20 mouse cellular contexts compared by ENCODE assay signal in genomic region chr11:70666687-70667086, GRCm38 (mm10). TPM values are rescaled to one million over a fixed set of nuclear protein-coding genes. Genes with fewer than 3 reads are reported as not detected.
A peak's percentile ranks its signal among the peaks of the same experiment; 100 is the strongest.
DNase-seq lines count a peak whose midpoint lies in the region; ATAC-seq and TF ChIP-seq lines count a peak whose summit lies in the region.
"Had no signal": no experiment of that assay in that cellular context is flagged by ENCODE, and none has a peak within 500 bp of the region (broad histone marks: within the 10 kb centered on the region; RNA-seq: fewer than 3 reads in every experiment).

No protein-coding gene starts in this region.

- H3K4me3 ChIP-seq in cerebellum, adult 2 months (replicated peaks; ENCODE audit: insufficient read depth, low read depth, low read length), result no peak overlapping the region
- no peak overlapping the region for H3K4me3 ChIP-seq in heart, embryonic 13.5 days
- H3K4me3 ChIP-seq in lung, postnatal 0 days (ENCODE audit: low read depth, low read length), result no peak overlapping the region
- H3K4me3 ChIP-seq in limb, embryonic 13.5 days, result no peak overlapping the region
- H3K4me3 ChIP-seq: heart, adult 2 months; intestine, embryonic 15.5 days had no signal

- no peak overlapping the region for H3K4me2 ChIP-seq in heart, embryonic 13.5 days
- no peak overlapping the region for H3K4me2 ChIP-seq in lung, postnatal 0 days (replicated peaks; ENCODE audit: low read depth, low read length)
- peak overlapping the region; percentile 86; the same call in 1 of the 2 replicates for H3K4me2 ChIP-seq in limb, embryonic 13.5 days (replicated peaks)

- H3K9ac ChIP-seq in heart, embryonic 13.5 days, result 0 out of 2 replicates have a peak overlapping the region, but pooled peaks have one; percentile 86
- H3K9ac ChIP-seq in lung, postnatal 0 days (replicated peaks; ENCODE audit: low read depth), result no peak overlapping the region
- no peak overlapping the region; the same call in 1 of the 2 replicates for H3K9ac ChIP-seq in limb, embryonic 13.5 days
- H3K9ac ChIP-seq: hindbrain, embryonic 14.5 days had no signal

- no peak overlapping the region for H3K27ac ChIP-seq in cerebellum, adult 2 months (ENCODE audit: insufficient read depth, low read length)
- no peak overlapping the region for H3K27ac ChIP-seq in heart, embryonic 13.5 days (replicated peaks)
- 0 out of 2 replicates have a peak overlapping the region, but pooled peaks have one; percentile 55 for H3K27ac ChIP-seq in lung, postnatal 0 days (ENCODE audit: low read length)
- no peak overlapping the region for H3K27ac ChIP-seq in limb, embryonic 13.5 days
- H3K27ac ChIP-seq: heart, adult 2 months; hindbrain, embryonic 14.5 days had no signal

- peak; percentile 49 for DNase-seq in cerebellum, adult 9-11 months
- DNase-seq in cerebellum, adult 2 months, result no peak
- no peak for DNase-seq in heart, postnatal 36 days
- no peak for DNase-seq in lung, postnatal 0 days (ENCODE audit: low spot score)
- no peak for DNase-seq in lung, postnatal 36 days
- DNase-seq in ovary, postnatal 14 days (ENCODE audit: low spot score), result no peak
- DNase-seq: adrenal gland, postnatal 14 days; cerebellum, adult 8-10 months; cerebellum, postnatal 36 days; heart, adult 2 months; heart, postnatal 10 days had no signal

- intact Hi-C loops in heart, postnatal 36 days (cut with DNase I), result no loop called here

- WGBS in cerebellum, adult 2 months, result 89% methylated on average over 8 of the region's 8 CpGs
- 92% methylated on average over 8 of the region's 8 CpGs for WGBS in heart, embryonic 13.5 days
- WGBS in lung, postnatal 0 days, result 95% methylated on average over 8 of the region's 8 CpGs
- WGBS in limb, embryonic 13.5 days, result 89% methylated on average over 8 of the region's 8 CpGs

- no peak for TF ChIP-seq EP300 in lung, postnatal 0 days (IDR thresholded peaks at IDR 0.05)

- no peak for TF ChIP-seq POLR2A in cerebellum, adult 2 months (IDR thresholded peaks at IDR 0.05; ENCODE audit: borderline replicate concordance, insufficient read depth, low read length)

- no peaks in the 10 kb centered on the region for H3K9me3 ChIP-seq in heart, embryonic 13.5 days
- H3K9me3 ChIP-seq in lung, postnatal 0 days (ENCODE audit: low read length), result no peaks in the 10 kb centered on the region
- H3K9me3 ChIP-seq in limb, embryonic 13.5 days, result no peaks in the 10 kb centered on the region
- H3K9me3 ChIP-seq: embryonic facial prominence, embryonic 10.5 days; hindbrain, embryonic 10.5 days; intestine, embryonic 15.5 days had no signal

- H3K4me1 ChIP-seq in cerebellum, adult 2 months (ENCODE audit: control insufficient read depth, insufficient read depth, low read length), result no peaks in the 10 kb centered on the region; the same call in 1 of the 2 replicates
- H3K4me1 ChIP-seq in heart, embryonic 13.5 days, result peaks cover 50% of the 10 kb centered on the region
- no peaks in the 10 kb centered on the region; the same call in 1 of the 2 replicates for H3K4me1 ChIP-seq in lung, postnatal 0 days (ENCODE audit: insufficient read depth, low read depth, low read length)
- peaks cover 28% of the 10 kb centered on the region for H3K4me1 ChIP-seq in limb, embryonic 13.5 days

- TF ChIP-seq CTCF in cerebellum, adult 2 months (IDR thresholded peaks at IDR 0.05; ENCODE audit: borderline replicate concordance, insufficient read depth, low read depth, low read length), result no peak
- no peak for TF ChIP-seq CTCF in lung, postnatal 0 days (IDR thresholded peaks at IDR 0.05)

- ATAC-seq in heart, embryonic 13.5 days (ENCODE audit: extremely low read depth, insufficient number of reproducible peaks, low FRiP score, low TSS enrichment), result no peak
- no peak for ATAC-seq in lung, postnatal 0 days
- no peak for ATAC-seq in limb, embryonic 13.5 days (ENCODE audit: low FRiP score, low read depth)
- ATAC-seq: activated CD4-positive, CD25-positive, alpha-beta regulatory T cell, adult 4 months; forebrain, embryonic 14.5 days; intestine, embryonic 15.5 days; Patski had no signal

- peaks cover 67% of the 10 kb centered on the region for H3K36me3 ChIP-seq in heart, embryonic 13.5 days
- H3K36me3 ChIP-seq in lung, postnatal 0 days (ENCODE audit: insufficient read depth, low read length), result peaks cover 13% of the 10 kb centered on the region; the same call in 1 of the 2 replicates
- peaks cover 64% of the 10 kb centered on the region for H3K36me3 ChIP-seq in limb, embryonic 13.5 days

- H3K27me3 ChIP-seq in cerebellum, adult 2 months (ENCODE audit: control insufficient read depth, insufficient read depth, low read length), result no peaks in the 10 kb centered on the region
- H3K27me3 ChIP-seq in heart, embryonic 13.5 days (replicated peaks), result no peaks in the 10 kb centered on the region
- H3K27me3 ChIP-seq in lung, postnatal 0 days (replicated peaks; ENCODE audit: insufficient read depth, low read length), result no peaks in the 10 kb centered on the region
- H3K27me3 ChIP-seq in limb, embryonic 13.5 days, result no peaks in the 10 kb centered on the region
- H3K27me3 ChIP-seq: intestine, embryonic 15.5 days; Patski had no signal

RNA-seq across cellular contexts. Expression of gene Spag7, which starts 2.5 kb away (rescaled TPM):
- 84.3 and 93.2 TPM in 2 replicates for polyA plus RNA-seq in cerebellum, adult 2 months (2012; rRNA removed)
- polyA plus RNA-seq in heart, embryonic 13.5 days (2015; fragmentation: Nextera tagmentation; extraction: Ambion mirVana), result 175 and 206 TPM in 2 replicates
- total RNA-seq in heart, postnatal 36 days (2021), result 10 to 100 TPM; 95.0 to 98.6 TPM
- 84.6 and 95.5 TPM in 2 replicates for polyA plus RNA-seq in lung, postnatal 0 days (2015; fragmentation: Nextera tagmentation; extraction: Ambion mirVana)
- 159 and 165 TPM in 2 replicates for polyA plus RNA-seq in limb, embryonic 13.5 days (2015; fragmentation: Nextera tagmentation; extraction: Ambion mirVana)

RNA-seq across cellular contexts. Expression of gene Eno3, which starts 9.7 kb away (rescaled TPM):
- polyA plus RNA-seq in cerebellum, adult 2 months (2012; rRNA removed), result 35.0 and 35.9 TPM in 2 replicates
- 273 and 322 TPM in 2 replicates for polyA plus RNA-seq in heart, embryonic 13.5 days (2015; fragmentation: Nextera tagmentation; extraction: Ambion mirVana)
- 1,000 to 10,000 TPM; 1,887 to 1,957 TPM for total RNA-seq in heart, postnatal 36 days (2021)
- 20.8 and 23.1 TPM in 2 replicates for polyA plus RNA-seq in lung, postnatal 0 days (2015; fragmentation: Nextera tagmentation; extraction: Ambion mirVana)
- polyA plus RNA-seq in limb, embryonic 13.5 days (2015; fragmentation: Nextera tagmentation; extraction: Ambion mirVana), result 52.3 and 57.1 TPM in 2 replicates

RNA-seq across cellular contexts. Expression of gene Pfn1, which starts 12.2 kb away (rescaled TPM):
- polyA plus RNA-seq in cerebellum, adult 2 months (2012; rRNA removed), result 289 and 305 TPM in 2 replicates
- polyA plus RNA-seq in heart, embryonic 13.5 days (2015; fragmentation: Nextera tagmentation; extraction: Ambion mirVana), result 1,587 and 1,588 TPM in 2 replicates
- total RNA-seq in heart, postnatal 36 days (2021), result 100 to 1,000 TPM; 283 to 296 TPM
- 1,176 and 1,206 TPM in 2 replicates for polyA plus RNA-seq in lung, postnatal 0 days (2015; fragmentation: Nextera tagmentation; extraction: Ambion mirVana)
- polyA plus RNA-seq in limb, embryonic 13.5 days (2015; fragmentation: Nextera tagmentation; extraction: Ambion mirVana), result 1,638 and 1,674 TPM in 2 replicates

RNA-seq across cellular contexts. Expression of gene Slc25a11, which starts 19.4 kb away (rescaled TPM):
- polyA plus RNA-seq in cerebellum, adult 2 months (2012; rRNA removed), result 184 and 191 TPM in 2 replicates
- polyA plus RNA-seq in heart, embryonic 13.5 days (2015; fragmentation: Nextera tagmentation; extraction: Ambion mirVana), result 234 and 262 TPM in 2 replicates
- total RNA-seq in heart, postnatal 36 days (2021), result 100 to 1,000 TPM; 570 to 607 TPM
- polyA plus RNA-seq in lung, postnatal 0 days (2015; fragmentation: Nextera tagmentation; extraction: Ambion mirVana), result 118 and 121 TPM in 2 replicates
- 165 and 173 TPM in 2 replicates for polyA plus RNA-seq in limb, embryonic 13.5 days (2015; fragmentation: Nextera tagmentation; extraction: Ambion mirVana)

RNA-seq across cellular contexts. Expression of gene Rnf167, which starts 19.7 kb away (rescaled TPM):
- 143 and 152 TPM in 2 replicates for polyA plus RNA-seq in cerebellum, adult 2 months (2012; rRNA removed)
- 66.3 and 73.8 TPM in 2 replicates for polyA plus RNA-seq in heart, embryonic 13.5 days (2015; fragmentation: Nextera tagmentation; extraction: Ambion mirVana)
- 10 to 100 TPM; 52.5 to 57.9 TPM for total RNA-seq in heart, postnatal 36 days (2021)
- polyA plus RNA-seq in lung, postnatal 0 days (2015; fragmentation: Nextera tagmentation; extraction: Ambion mirVana), result 112 and 119 TPM in 2 replicates
- polyA plus RNA-seq in limb, embryonic 13.5 days (2015; fragmentation: Nextera tagmentation; extraction: Ambion mirVana), result 120 and 129 TPM in 2 replicates
